Mouse (Mus musculus) heart, adult 2 months (tissue): ENCODE results near the gene Tchp.

Source experiments
- CTCF ChIP-seq: fragments of 200-600 bp; IDR thresholded peaks from 2 replicates; pipeline ENCODE4 v1.8.1; 2022; ENCODE audit warnings: antibody characterized with exemption, mild to moderate bottlenecking, moderate library complexity
- EP300 ChIP-seq: fragments of 200-500 bp; IDR thresholded peaks from 2 replicates; pipeline ENCODE4 v1.6.1; 2011; ENCODE audit warnings: low read depth, low read length, control low read depth; ENCODE audit not compliant: insufficient read depth
- POLR2A ChIP-seq: fragments of 200-500 bp; IDR thresholded peaks from 2 replicates; pipeline ENCODE4 v1.6.1; 2011; ENCODE audit warnings: mild to moderate bottlenecking, low read depth, low read length, control low read depth; ENCODE audit not compliant: insufficient read depth

- no peak for TF ChIP-seq CTCF
- TF ChIP-seq POLR2A, result no peak
- no peak for TF ChIP-seq EP300
Observed at GRCm38 (mm10) chr5:114719928-114720270, 12.3 kb downstream of the Tchp start.
